Mouse (Mus musculus): ENCODE data around the gene Hist2h2bb. TPM values are rescaled to one million over a fixed set of nuclear protein-coding genes. Genes with fewer than 3 reads are reported as not detected.
"Not testable (repeated sequence)": the region's sequence is repeated elsewhere in the genome, so short reads cannot be mapped to it uniquely, and the experiment has no call there.

The Hist2h2bb gene
- polyA plus RNA-seq (2015; fragmentation: Nextera tagmentation; extraction: Ambion mirVana), result 14.8 TPM in 2 replicates

DNA sequence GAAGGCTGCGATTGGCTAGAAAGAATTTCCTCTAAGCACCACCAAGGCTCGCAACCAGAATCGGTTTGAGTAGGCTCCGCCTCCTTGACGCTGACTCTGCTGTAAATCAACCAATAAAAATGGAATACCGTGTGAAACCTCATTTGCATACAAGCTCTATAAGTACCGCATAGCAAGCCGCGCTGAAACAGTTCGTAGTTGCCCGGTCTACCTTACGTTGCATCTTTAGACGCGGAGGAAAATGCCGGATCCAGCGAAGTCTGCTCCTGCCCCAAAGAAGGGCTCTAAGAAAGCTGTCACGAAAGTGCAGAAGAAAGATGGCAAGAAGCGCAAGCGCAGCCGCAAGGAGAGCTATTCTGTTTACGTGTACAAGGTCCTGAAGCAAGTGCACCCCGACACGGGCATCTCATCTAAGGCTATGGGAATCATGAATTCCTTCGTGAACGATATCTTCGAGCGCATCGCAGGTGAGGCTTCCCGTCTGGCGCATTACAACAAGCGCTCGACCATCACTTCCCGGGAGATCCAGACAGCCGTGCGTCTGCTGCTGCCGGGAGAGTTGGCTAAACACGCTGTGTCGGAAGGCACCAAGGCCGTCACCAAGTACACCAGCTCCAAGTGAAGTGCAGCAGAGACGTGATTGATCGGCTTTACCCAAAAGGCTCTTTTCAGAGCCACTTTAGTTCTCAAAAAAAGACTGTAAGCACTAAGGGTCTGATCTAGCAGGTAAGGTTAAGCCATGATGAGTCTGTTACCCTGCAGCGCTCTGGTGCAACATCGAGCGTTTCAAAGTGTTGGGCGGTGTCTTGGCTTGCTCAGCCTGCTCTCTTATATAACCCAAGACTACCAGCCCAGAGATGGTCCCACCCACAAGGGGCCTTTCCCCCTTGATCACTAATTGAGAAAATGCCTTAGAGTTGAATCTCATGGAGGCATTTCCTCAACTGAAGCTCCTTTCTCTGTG is at the start of gene Hist2h2bb:
Hist2h2bb (plus strand) TSS at position 242 of the 964 bp plus-strand sequence.
- WGBS, result under 1% methylated on average over 45 of the region's 45 CpGs
- no peaks in the 10 kb centered on the region for H3K9me3 ChIP-seq (ENCODE audit: low read length)
- no peaks in the 10 kb centered on the region for H3K27me3 ChIP-seq (ENCODE audit: insufficient read depth, low read length)
- H3K9ac ChIP-seq (replicated peaks; ENCODE audit: low read length), result peak within 1 kb of the TSS; percentile 85
- no peaks in the 10 kb centered on the region for H3K36me3 ChIP-seq (ENCODE audit: insufficient read depth, low read length)
- peak within 1 kb of the TSS; percentile 98 for H3K27ac ChIP-seq (ENCODE audit: low read length)
- H3K4me1 ChIP-seq (ENCODE audit: insufficient read depth, low read length), result peaks cover 14% of the 10 kb centered on the region
- peak within 1 kb of the TSS; percentile 66 for H3K4me3 ChIP-seq (ENCODE audit: low read length)
- ATAC-seq (ENCODE audit: low FRiP score, low TSS enrichment), result peak; percentile 96
- peak within 1 kb of the TSS; percentile 90 for H3K4me2 ChIP-seq (replicated peaks; ENCODE audit: low read depth, low read length)

DNA sequence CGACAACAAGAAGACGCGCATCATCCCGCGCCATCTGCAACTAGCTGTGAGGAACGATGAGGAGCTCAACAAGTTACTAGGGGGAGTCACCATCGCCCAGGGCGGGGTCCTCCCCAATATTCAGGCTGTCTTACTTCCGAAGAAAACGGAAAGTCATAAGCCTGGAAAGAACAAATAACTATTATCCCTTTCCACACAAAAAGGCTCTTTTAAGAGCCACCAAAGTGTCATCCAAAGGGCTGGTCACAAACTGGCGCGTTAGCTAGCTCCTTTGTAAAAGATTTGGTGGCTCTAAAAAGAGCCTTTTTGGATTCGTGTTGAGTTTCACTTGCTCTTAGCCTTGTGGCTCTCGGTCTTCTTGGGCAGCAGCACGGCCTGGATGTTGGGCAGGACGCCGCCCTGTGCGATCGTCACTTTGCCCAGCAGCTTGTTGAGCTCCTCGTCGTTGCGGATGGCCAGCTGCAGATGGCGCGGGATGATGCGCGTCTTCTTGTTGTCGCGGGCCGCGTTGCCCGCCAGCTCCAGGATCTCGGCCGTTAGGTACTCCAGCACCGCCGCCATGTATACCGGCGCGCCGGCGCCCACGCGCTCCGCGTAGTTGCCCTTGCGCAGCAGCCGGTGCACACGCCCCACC is 49.3 kb upstream of the Hist2h2bb start:
- WGBS, result under 1% methylated on average over 28 of the region's 47 CpGs
- H3K9me3 ChIP-seq (ENCODE audit: low read length); H3K27me3 ChIP-seq (ENCODE audit: insufficient read depth, low read length); H3K36me3 ChIP-seq (ENCODE audit: insufficient read depth, low read length): not testable (repeated sequence)
- peak; percentile 0; the same call in 1 of the 2 replicates for ATAC-seq (ENCODE audit: low FRiP score, low TSS enrichment)
- H3K9ac ChIP-seq (replicated peaks; ENCODE audit: low read length), result peak overlapping the region; percentile 89
- H3K4me3 ChIP-seq (ENCODE audit: low read length), result peak overlapping the region; percentile 72
- H3K4me1 ChIP-seq (ENCODE audit: insufficient read depth, low read length), result peaks cover 41% of the 10 kb centered on the region
- peak overlapping the region; percentile 100 for H3K27ac ChIP-seq (ENCODE audit: low read length)
- H3K4me2 ChIP-seq (replicated peaks; ENCODE audit: low read depth, low read length), result peak overlapping the region; percentile 77

DNA sequence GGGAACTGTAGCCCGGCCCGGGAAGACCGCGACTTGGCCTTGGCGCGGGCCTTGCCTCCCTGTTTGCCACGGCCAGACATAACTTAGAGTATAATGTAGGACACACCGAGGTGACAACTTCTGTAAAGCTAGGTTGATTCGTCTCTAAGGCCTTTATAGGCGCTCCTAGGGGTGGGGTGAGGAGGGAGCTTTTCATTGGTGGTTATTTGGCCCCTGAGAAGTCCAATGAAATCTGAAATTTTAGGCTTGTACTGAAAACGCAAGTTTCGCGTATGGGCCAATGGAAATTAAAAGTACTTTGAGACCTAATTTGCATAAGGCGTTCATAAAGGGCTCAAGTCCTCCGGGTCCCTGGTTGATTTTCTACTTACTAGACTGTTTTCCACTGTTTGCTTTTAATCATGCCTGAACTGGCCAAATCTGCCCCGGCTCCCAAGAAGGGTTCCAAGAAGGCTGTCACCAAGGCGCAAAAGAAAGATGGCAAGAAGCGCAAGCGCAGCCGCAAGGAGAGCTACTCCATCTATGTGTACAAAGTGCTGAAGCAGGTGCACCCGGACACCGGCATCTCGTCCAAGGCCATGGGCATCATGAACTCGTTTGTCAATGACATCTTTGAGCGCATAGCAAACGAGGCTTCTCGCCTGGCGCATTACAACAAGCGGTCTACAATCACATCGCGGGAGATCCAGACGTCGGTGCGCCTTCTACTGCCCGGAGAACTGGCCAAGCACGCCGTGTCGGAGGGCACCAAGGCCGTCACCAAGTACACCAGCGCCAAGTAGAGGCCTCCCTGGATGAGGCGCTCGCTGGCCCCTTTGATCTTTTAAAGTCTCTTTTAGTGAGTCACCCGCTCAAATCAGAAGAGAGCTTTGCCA is 48.5 kb upstream of the Hist2h2bb start, which contains the start of the genes Hist2h2ac and Hist2h2be:
Hist2h2ac (minus strand) TSS at position 116 of the 875 bp plus-strand sequence.
Hist2h2be (plus strand) TSS at position 355 of the 875 bp plus-strand sequence.
- no peaks in the 10 kb centered on the region for H3K9me3 ChIP-seq (ENCODE audit: low read length)

DNA sequence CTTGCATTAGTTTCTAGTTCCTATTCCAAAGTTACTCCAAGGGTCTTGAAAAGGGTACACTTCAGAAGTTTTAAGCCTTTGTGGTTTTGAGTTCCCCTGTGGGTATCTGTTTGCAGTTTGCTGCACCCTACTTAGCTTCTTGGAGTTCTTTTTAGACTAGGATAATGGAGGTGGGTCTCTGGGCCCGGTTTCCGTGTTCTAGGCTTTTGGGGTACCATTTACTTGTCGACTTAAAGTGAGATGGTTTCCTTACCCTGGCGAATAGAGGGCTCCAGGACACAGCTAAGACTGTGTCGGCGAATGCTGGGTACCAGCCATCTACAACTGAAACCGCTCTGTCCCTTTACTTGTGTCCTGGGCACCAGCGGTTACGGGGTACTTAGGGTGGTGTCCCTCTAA is 47.9 kb upstream of the Hist2h2bb start:
- no peak for ATAC-seq (ENCODE audit: low FRiP score, low TSS enrichment)
- Histone ChIP-seq H3K4me2 (replicated peaks; ENCODE audit: low read depth, low read length) (peak overlapping the region; percentile 77), H3K9ac (replicated peaks; ENCODE audit: low read length) (peak overlapping the region; percentile 67), H3K9me3 (ENCODE audit: low read length) (no peaks in the 10 kb centered on the region), H3K27me3 (ENCODE audit: insufficient read depth, low read length) (no peaks in the 10 kb centered on the region), H3K36me3 (ENCODE audit: insufficient read depth, low read length) (no peaks in the 10 kb centered on the region), H3K4me1 (ENCODE audit: insufficient read depth, low read length) (peaks cover 53% of the 10 kb centered on the region), H3K4me3 (ENCODE audit: low read length) (peak overlapping the region; percentile 72), H3K27ac (ENCODE audit: low read length) (peak overlapping the region; percentile 100)
- WGBS, result 17% methylated on average over 9 of the region's 9 CpGs

More for the DNA sequence above, 48.5 kb upstream of the Hist2h2bb start, which contains the start of the genes Hist2h2ac and Hist2h2be:
- H3K27ac ChIP-seq (ENCODE audit: low read length), result peak within 1 kb of the TSS; percentile 100
- peak within 1 kb of the TSS; percentile 77 for H3K4me2 ChIP-seq (replicated peaks; ENCODE audit: low read depth, low read length)
- no peaks in the 10 kb centered on the region for H3K27me3 ChIP-seq (ENCODE audit: insufficient read depth, low read length)
- peak within 1 kb of the TSS; percentile 72 for H3K4me3 ChIP-seq (ENCODE audit: low read length)
- peak; percentile 94 for ATAC-seq (ENCODE audit: low FRiP score, low TSS enrichment)
- peaks cover 49% of the 10 kb centered on the region for H3K4me1 ChIP-seq (ENCODE audit: insufficient read depth, low read length)
- peak within 1 kb of the TSS; percentile 89 for H3K9ac ChIP-seq (replicated peaks; ENCODE audit: low read length)
- under 1% methylated on average over 43 of the region's 43 CpGs for WGBS
- H3K36me3 ChIP-seq (ENCODE audit: insufficient read depth, low read length), result no peaks in the 10 kb centered on the region

DNA sequence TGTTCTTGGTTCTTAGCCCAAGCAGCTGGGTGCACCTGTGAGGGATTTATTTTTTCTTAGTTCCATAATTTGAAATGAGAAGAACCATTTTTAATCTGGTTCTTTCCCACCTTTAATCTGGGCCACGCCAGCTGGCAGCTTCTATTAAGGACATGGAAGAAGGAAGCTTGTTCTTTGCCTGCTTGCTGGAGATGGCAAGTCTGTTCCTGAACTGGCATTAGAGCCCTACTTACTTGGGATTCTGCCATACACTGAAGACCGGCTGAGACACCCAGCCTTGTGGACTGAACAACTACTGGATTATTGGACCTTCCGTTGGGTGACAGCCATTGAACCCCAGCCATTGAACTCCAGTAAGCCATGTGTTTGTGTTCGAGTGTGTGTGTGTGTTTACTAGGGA is 46.8 kb upstream of the Hist2h2bb start:
- ATAC-seq (ENCODE audit: low FRiP score, low TSS enrichment), result no peak
- Histone ChIP-seq H3K27me3 (ENCODE audit: insufficient read depth, low read length) (no peaks in the 10 kb centered on the region), H3K36me3 (ENCODE audit: insufficient read depth, low read length) (no peaks in the 10 kb centered on the region), H3K9me3 (ENCODE audit: low read length) (no peaks in the 10 kb centered on the region), H3K4me1 (ENCODE audit: insufficient read depth, low read length) (peaks cover 59% of the 10 kb centered on the region), H3K4me3 (ENCODE audit: low read length) (peak overlapping the region; percentile 72; the same call in 1 of the 2 replicates), H3K27ac (ENCODE audit: low read length) (no peak overlapping the region), H3K9ac (replicated peaks; ENCODE audit: low read length) (0 out of 2 replicates have a peak overlapping the region, but pooled peaks have one; percentile 67), H3K4me2 (replicated peaks; ENCODE audit: low read depth, low read length) (peak overlapping the region; percentile 77)
- WGBS, result 88% methylated on average over 4 of the region's 4 CpGs

DNA sequence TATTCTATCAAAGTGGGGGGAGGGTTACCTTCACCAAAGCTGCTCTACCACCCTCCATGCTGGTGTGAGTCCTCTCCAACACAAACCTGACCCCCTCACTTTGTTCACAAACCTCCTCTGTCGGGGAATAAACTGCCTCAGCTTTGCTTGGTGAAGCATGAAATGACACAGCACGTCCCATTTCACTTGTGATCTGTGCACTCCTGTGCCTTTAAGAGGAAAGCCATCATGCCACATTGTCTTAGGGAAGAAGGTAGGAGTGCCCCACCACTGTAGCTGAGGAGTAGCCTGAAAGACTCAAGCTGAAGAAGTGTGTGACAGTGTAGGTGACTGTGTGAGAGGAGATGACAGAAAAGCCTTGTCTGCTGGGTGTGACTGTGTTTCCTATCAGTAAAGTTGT is 44.1 kb upstream of the Hist2h2bb start:
- Histone ChIP-seq H3K4me2 (replicated peaks; ENCODE audit: low read depth, low read length) (0 out of 2 replicates have a peak overlapping the region, but pooled peaks have one; percentile 4), H3K9ac (replicated peaks; ENCODE audit: low read length) (no peak overlapping the region), H3K4me3 (ENCODE audit: low read length) (no peak overlapping the region), H3K36me3 (ENCODE audit: insufficient read depth, low read length) (no peaks in the 10 kb centered on the region), H3K27ac (ENCODE audit: low read length) (no peak overlapping the region), H3K27me3 (ENCODE audit: insufficient read depth, low read length) (no peaks in the 10 kb centered on the region), H3K4me1 (ENCODE audit: insufficient read depth, low read length) (peaks cover 55% of the 10 kb centered on the region), H3K9me3 (ENCODE audit: low read length) (no peaks in the 10 kb centered on the region)
- ATAC-seq (ENCODE audit: low FRiP score, low TSS enrichment), result no peak
- WGBS, result 14% methylated on average over 2 of the region's 2 CpGs

DNA sequence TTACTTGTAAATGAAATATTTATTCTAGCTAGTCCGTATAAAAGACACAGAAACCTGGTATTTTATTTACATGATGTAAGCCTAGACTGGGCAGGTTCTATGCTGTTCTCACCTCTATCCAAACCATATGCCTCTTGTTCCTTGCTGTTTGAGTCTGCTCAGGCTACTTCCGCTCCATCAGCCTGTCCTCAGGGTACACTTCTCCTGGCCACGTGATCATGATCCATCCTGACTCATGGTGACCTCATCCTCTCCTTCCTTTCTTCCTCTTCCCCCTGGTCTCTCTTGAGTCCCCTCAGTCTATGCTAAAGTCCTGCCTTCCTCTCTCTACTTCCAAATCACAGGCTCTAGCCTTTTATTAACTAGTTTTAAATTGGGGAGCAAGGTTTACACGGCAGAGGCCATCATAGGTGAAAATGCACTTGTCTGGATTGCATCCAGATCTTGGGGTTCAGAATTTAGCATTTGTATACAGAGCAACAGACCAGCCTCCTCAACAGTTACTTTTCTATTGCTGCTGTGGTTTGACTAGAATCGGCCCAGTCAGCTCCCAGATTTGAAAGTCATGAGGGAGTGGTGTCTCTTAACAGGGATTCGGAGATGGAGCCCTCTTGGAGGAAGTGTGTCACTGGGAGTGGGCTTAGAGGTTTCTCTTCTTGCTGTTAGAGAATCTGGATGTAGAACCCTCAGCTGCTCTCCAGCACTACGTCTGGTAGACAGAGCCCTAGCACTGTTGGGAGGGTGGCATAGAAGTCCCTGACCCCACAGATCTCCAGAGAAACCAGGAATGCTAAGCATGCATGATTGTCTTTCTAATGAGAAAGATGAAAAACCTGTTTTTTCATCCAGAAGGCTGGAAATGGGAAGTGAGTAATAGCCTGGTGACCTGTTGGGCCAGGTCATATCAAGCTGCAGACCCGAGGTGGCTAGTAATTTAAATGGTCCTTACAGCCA is 42.6 kb upstream of the Hist2h2bb start:
- no peak for ATAC-seq (ENCODE audit: low FRiP score, low TSS enrichment)

DNA sequence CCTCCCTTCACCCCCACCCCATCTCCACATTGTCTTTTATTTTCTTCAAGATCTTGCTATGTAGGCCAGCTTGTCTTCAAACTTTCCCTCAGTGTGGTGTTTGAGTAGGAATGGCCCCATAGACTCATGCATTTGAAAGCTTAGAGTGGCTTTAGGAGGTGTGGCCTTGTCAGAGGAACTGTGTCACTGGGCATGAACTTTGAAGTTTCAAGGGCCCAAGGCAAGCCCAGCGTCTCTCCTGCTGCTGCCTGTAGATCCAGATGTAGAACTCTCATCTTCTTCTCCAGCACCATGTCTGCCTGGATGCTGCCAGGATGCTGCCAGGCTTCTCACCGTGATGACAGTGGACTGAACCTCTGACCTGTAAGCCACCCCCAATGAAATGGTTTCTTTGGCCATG is 40.7 kb upstream of the Hist2h2bb start:
- WGBS, result 65% methylated on average over 2 of the region's 2 CpGs
- H3K4me2 ChIP-seq (replicated peaks; ENCODE audit: low read depth, low read length), result no peak overlapping the region
- no peak overlapping the region for H3K9ac ChIP-seq (replicated peaks; ENCODE audit: low read length)
- ATAC-seq (ENCODE audit: low FRiP score, low TSS enrichment), result no peak
- no peaks in the 10 kb centered on the region for H3K27me3 ChIP-seq (ENCODE audit: insufficient read depth, low read length)
- H3K4me3 ChIP-seq (ENCODE audit: low read length), result no peak overlapping the region
- H3K36me3 ChIP-seq (ENCODE audit: insufficient read depth, low read length), result no peaks in the 10 kb centered on the region
- peaks cover 31% of the 10 kb centered on the region for H3K4me1 ChIP-seq (ENCODE audit: insufficient read depth, low read length)
- H3K9me3 ChIP-seq (ENCODE audit: low read length), result no peaks in the 10 kb centered on the region
- H3K27ac ChIP-seq (ENCODE audit: low read length), result no peak overlapping the region

More for the DNA sequence above, 42.6 kb upstream of the Hist2h2bb start:
- Histone ChIP-seq H3K4me2 (replicated peaks; ENCODE audit: low read depth, low read length) (no peak overlapping the region), H3K27ac (ENCODE audit: low read length) (no peak overlapping the region), H3K4me1 (ENCODE audit: insufficient read depth, low read length) (peaks cover 48% of the 10 kb centered on the region), H3K27me3 (ENCODE audit: insufficient read depth, low read length) (no peaks in the 10 kb centered on the region), H3K4me3 (ENCODE audit: low read length) (no peak overlapping the region), H3K9me3 (ENCODE audit: low read length) (no peaks in the 10 kb centered on the region), H3K9ac (replicated peaks; ENCODE audit: low read length) (no peak overlapping the region), H3K36me3 (ENCODE audit: insufficient read depth, low read length) (no peaks in the 10 kb centered on the region)
- 61% methylated on average over 8 of the region's 8 CpGs for WGBS

All from kidney, embryonic 16.5 days (tissue).